Mouse (Mus musculus) bone marrow, adult 2 months (tissue): ENCODE results near the gene Myo9b. TPM values are rescaled to one million over a fixed set of nuclear protein-coding genes. Genes with fewer than 3 reads are reported as not detected.
A peak's percentile ranks its signal among the peaks of the same experiment; 100 is the strongest.
"Not testable (repeated sequence)": the region's sequence is repeated elsewhere in the genome, so short reads cannot be mapped to it uniquely, and the experiment has no call there.

Source experiments
- H3K27ac ChIP-seq: fragments of 200-500 bp; 2 replicates; pipeline ENCODE4 v1.5.1; 2012; ENCODE audit warnings: low read depth, mild to moderate bottlenecking, control low read depth, inconsistent platforms, low read length; ENCODE audit not compliant: control insufficient read depth, poor library complexity, insufficient read depth
- H3K4me1 ChIP-seq: fragments of 200-500 bp; 2 replicates; pipeline ENCODE4 v1.6.1; 2011; ENCODE audit warnings: low read length; ENCODE audit not compliant: control insufficient read depth, insufficient read depth
- H3K4me3 ChIP-seq: fragments of 200-500 bp; replicated peaks from 2 replicates; pipeline ENCODE3; 2011; ENCODE audit warnings: mild to moderate bottlenecking, low read depth, low read length, control low read depth; ENCODE audit not compliant: control insufficient read depth
- CTCF ChIP-seq: fragments of 200-500 bp; IDR thresholded peaks from 2 replicates; pipeline ENCODE4 v1.5.1; 2011; ENCODE audit warnings: low read length, control low read depth; ENCODE audit not compliant: control insufficient read depth, insufficient read depth
- POLR2A ChIP-seq: fragments of 200-500 bp; IDR thresholded peaks from 2 replicates; pipeline ENCODE4 v1.6.1; 2011; ENCODE audit warnings: low read depth, mild to moderate bottlenecking, control low read depth, low read length, borderline replicate concordance; ENCODE audit not compliant: control insufficient read depth
- WGBS: fragments of 180-500 bp; shearing (Covaris S2); methylation state at CpG from one replicate; pipeline ENCODE4 v1.1.7; 2018; 5-methylcytosine and 5-hydroxymethylcytosine counted together
- polyA plus RNA-seq: library from polyadenylated mRNA; stranded (reverse); fragments of >200 nt; gene quantifications from 2 replicates; pipeline ENCODE4 v1.2.4, GENCODE M21; 2011; ENCODE audit warnings: low replicate concordance; ENCODE audit not compliant: missing spikeins, insufficient read depth, insufficient read length

Myo9b gene
- polyA plus RNA-seq, 1 experiment: 64.6 TPM

DNA sequence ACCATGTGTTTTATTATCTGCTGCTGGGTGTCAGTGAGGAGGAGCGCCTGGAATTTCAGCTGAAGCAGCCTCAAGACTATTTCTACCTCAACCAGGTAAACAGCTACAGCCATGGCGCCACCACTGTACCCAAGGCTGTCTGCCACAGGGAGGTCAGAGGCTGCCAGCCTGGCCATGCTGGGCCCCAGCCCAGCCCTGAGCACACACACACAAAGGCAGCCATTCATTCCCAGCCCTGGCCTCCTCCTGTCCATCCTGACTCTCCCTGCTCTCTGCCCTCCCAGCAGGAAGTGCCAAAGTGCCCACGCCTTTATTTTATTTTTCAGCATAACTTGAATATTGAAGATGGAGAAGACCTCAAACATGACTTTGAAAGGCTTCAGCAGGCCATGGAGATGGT, 50.4 kb downstream of the Myo9b start:
- Histone ChIP-seq H3K4me1 (no peaks in the 10 kb centered on the region), H3K4me3 (no peak overlapping the region), H3K27ac (no peak overlapping the region)
- WGBS: 87% methylated on average over 3 of the region's 3 CpGs
- TF ChIP-seq CTCF (no peak), POLR2A (no peak)

DNA sequence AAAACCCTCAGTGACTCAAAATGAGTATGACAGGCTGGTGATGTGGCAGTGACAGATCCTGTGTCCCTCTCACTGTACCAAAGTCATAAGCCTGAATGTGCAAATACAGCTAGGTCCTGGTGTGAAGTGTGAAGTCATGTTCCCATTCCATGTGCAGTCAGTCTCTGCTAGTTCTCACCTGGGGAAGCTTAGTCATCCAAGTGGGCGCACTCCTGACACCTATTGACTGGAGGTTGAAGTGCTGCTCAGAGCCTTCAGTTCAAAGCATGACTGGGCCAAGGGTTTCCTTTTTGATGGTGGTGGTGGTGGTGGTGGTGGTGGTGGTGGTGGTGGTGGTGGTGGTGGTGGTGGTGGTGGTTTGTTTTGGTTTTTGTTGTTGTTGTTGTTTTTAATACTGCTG, 52.3 kb downstream of the Myo9b start:
- no peak overlapping the region for H3K27ac ChIP-seq
- 76% methylated on average over 1 of the region's 1 CpGs for WGBS
- no peak overlapping the region for H3K4me3 ChIP-seq
- TF ChIP-seq CTCF (peak; percentile 69), POLR2A (no peak)
- H3K4me1 ChIP-seq: no peaks in the 10 kb centered on the region

DNA sequence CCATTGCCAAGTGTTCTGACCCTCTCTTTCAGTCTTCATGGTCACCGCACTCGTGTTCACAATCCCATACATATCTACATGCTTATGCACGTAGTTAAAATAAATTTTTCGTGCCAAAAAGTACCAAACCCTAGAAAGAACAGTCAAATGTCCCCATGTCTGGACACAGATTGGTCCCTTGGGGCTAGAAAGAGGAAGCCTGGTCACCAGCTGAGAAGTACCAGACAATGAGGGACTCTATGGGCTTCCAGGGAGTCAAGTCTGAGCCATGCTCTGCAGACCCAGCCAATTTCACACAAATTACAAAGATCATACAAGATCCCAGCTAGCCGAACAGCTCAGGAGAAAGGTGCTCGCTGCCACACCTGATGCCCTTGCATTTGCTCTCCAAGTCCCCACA, 65.3 kb downstream of the Myo9b start:
- 90% methylated on average over 6 of the region's 6 CpGs for WGBS
- not testable (repeated sequence) for H3K4me1 ChIP-seq, H3K4me3 ChIP-seq, H3K27ac ChIP-seq

DNA sequence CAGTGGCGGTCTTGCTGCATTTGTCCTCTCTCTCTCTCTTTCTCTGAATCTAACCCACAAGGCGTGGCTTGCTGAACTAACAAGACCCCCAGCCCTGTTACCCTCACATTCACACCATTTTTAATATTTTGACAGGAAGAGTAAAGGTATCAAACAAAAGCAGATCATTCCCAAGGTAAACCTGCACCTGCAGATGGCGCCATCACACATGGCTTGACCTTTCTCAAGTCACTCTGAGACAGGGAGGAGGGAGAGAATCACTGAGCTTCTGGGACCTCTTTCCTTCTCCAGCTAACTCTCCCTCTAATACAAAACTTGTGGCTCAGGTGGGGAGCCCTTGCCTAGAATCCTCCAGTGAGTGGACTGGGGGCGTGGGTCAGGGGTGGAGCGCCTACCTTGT, 68.1 kb downstream of the Myo9b start:
- Histone ChIP-seq H3K27ac (no peak overlapping the region), H3K4me1 (no peaks in the 10 kb centered on the region; the same call in 1 of the 2 replicates), H3K4me3 (no peak overlapping the region)
- WGBS: 90% methylated on average over 5 of the region's 5 CpGs
- TF ChIP-seq CTCF (peak; percentile 56; the same call in 1 of the 2 replicates), POLR2A (no peak)

DNA sequence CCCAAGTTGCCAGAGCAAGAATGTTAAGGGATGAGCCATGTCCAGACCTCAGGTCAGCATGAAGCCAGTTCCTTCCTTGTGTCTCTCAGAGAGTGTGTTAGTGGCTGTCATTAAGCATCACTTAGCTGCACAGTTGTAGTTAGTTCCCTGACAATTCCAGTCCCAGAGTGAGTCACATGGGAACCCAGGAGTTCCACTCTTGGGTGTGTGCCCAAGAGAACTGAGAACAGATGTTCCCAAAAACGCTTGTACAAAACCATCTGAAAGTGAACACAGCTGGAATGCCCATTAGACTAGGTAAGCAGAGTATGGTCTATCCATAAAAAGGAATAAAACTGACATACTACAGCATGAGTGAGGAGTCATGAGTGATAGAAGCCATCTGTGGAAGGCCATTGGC, 74.1 kb downstream of the Myo9b start:
- 77% methylated on average over 1 of the region's 1 CpGs for WGBS
- H3K27ac ChIP-seq: no peak overlapping the region
- H3K4me3 ChIP-seq: no peak overlapping the region
- TF ChIP-seq CTCF (no peak), POLR2A (no peak)
- no peaks in the 10 kb centered on the region; the same call in 1 of the 2 replicates for H3K4me1 ChIP-seq

DNA sequence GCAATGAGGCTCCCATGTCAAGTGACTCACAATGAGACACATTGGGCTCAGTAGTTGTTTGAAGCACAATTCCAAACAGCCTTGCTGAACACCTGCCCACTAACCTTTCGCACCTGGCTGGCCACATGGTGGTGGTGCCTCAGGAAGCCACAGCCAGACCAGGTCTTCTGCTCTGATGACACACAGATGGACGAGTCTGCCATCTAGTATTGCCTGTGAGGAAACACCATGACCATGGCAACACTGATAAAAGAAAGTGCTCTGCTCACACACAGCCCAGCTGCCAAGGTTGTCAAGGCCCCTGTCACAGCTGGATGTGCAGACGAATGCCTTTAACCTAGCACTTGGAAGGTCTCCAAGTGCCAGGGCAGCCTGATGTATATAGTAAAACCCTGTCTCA, 78.6 kb downstream of the Myo9b start:
- H3K4me1 ChIP-seq: no peaks in the 10 kb centered on the region; the same call in 1 of the 2 replicates
- TF ChIP-seq CTCF (no peak), POLR2A (no peak)
- WGBS: 68% methylated on average over 3 of the region's 3 CpGs

DNA sequence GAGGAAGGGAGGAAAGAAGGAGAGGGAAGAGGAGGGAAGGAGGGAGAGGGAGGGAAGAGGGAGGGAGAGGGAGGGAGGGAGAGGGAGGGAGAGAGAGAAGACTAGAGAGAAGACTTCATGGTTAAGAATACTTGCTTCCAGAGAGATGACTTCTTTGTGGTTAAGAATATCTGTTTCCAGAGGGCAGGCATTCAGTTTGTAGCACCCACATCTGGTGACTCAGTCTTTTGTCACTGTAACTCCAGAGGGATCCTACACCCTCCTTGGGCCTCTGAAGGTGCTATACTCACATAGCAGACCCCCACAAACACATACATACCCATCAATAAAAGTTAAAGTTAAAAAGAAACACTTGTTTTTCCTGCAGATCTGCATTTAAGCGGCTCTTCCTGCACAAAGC, 79.0 kb downstream of the Myo9b start:
- Histone ChIP-seq H3K27ac (no peak overlapping the region), H3K4me3 (no peak overlapping the region), H3K4me1 (no peaks in the 10 kb centered on the region; the same call in 1 of the 2 replicates)
- 86% methylated on average over 1 of the region's 1 CpGs for WGBS
- TF ChIP-seq POLR2A (no peak), CTCF (no peak)

More for the DNA sequence above, 78.6 kb downstream of the Myo9b start:
- H3K4me3 ChIP-seq: no peak overlapping the region
- H3K27ac ChIP-seq: no peak overlapping the region

DNA sequence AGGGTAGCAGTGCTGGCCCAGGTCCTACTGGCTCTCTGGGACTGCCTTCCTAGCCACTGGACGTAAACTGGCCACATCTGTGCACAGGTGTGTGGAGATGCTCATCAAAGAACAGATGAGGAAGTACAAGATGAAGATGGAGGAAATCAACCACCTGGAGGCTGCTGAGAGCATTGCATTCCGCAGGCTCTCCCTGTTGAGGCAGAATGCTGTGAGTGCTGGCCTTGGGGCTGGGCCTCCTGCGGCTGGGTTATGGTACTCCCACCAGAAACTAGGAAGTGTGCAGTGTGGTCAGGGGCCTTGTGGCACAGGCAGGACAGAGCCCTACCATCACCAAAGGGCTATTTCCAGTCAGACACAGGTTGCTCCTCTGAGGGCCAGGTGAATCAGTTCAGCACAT, 85.5 kb downstream of the Myo9b start:
- Histone ChIP-seq H3K27ac (no peak overlapping the region), H3K4me3 (no peak overlapping the region), H3K4me1 (no peaks in the 10 kb centered on the region)
- WGBS: 83% methylated on average over 3 of the region's 3 CpGs
- TF ChIP-seq POLR2A (no peak), CTCF (no peak)

DNA sequence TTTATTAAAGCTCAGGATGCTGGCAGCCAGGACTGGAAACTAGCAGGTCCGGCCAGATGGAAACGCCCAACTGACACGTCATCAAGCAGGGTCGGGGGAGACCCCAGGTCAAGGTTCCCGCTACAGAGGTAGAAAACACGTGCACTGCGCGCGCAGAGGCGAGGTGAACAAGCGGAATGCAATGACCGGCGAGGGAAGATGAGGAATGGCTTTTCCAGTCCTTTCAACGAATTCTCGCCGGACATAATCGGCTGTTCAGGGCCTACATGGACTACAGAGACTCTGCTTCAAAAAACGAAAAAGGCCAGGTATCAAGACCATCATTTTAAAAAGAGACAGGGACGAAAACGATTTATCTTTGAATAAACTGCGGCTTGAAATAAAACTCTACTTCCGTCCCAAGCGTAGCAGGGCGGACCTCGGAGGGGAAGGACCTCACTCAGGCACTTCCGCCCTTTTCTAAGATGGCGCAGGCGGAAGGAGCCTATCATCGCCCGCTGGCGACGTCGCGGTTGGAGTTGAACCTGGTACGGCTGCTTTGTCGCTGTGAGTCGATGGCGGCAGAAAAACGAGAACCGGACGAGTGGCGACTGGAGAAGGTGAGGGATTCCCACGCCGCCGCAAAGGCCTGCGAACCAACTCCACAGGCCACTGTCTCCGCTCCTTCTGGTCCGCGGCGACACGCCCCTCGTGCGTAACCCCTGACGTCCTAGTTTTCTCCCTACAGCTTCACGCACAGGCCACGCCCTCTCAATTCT, 94.4 kb downstream of the Myo9b start, which contains the start of gene Use1:
Gene Use1, plus strand, starts transcription at position 78 of the 758 bp plus-strand sequence.
- H3K4me1 ChIP-seq: peaks cover 2% of the 10 kb centered on the region; the same call in 1 of the 2 replicates
- peak within 1 kb of the TSS; percentile 91 for H3K27ac ChIP-seq
- WGBS: under 1% methylated on average over 56 of the region's 56 CpGs
- TF ChIP-seq POLR2A (peak; percentile 73; the same call in 1 of the 2 replicates), CTCF (no peak)
- H3K4me3 ChIP-seq: peak within 1 kb of the TSS; percentile 80
